Mouse (Mus musculus) intestine, embryonic 14.5 days (tissue): ENCODE measurements at regions not wholly inside any gene's neighbourhood (a gene's known extent, or its start where the extent isn't known, plus 50 kb on each side); places are given as distances from the start of the nearest gene placed in this dataset.
A peak's percentile ranks its signal among the peaks of the same experiment; 100 is the strongest.

Experiments used
- ATAC-seq: fragments of 200-750 bp; cut with Nextera tagmentation; replicated peaks from 2 replicates; pipeline ENCODE4 v1.8.0; 2017; ENCODE audit warnings: low read depth, moderate number of reproducible peaks, moderate TSS enrichment, moderate library complexity; ENCODE audit not compliant: low FRiP score, low TSS enrichment
- DNase-seq: peaks from one replicate; pipeline ENCODE4 v3.0.0-alpha.2; 2018; ENCODE audit warnings: low spot score
- H3K27ac ChIP-seq: fragments of 300-500 bp; sonication (generic); 2 replicates; pipeline ENCODE4 v1.5.1; 2014; ENCODE audit warnings: low read depth, mild to moderate bottlenecking, control low read depth
- H3K27me3 ChIP-seq: fragments of 300-500 bp; sonication (generic); replicated peaks from 2 replicates; pipeline ENCODE4 v1.6.1; 2014; ENCODE audit warnings: low read length, control low read depth; ENCODE audit not compliant: control insufficient read depth, insufficient read depth
- H3K36me3 ChIP-seq: fragments of 300-500 bp; sonication (generic); 2 replicates; pipeline ENCODE4 v1.6.1; 2014; ENCODE audit warnings: low read length, control low read depth; ENCODE audit not compliant: control insufficient read depth, insufficient read depth
- H3K4me1 ChIP-seq: fragments of 300-500 bp; sonication (generic); replicated peaks from 2 replicates; pipeline ENCODE4 v1.6.1; 2014; ENCODE audit warnings: low read length, control low read depth, mixed read lengths; ENCODE audit not compliant: control insufficient read depth, insufficient read depth
- H3K4me2 ChIP-seq: fragments of 300-500 bp; sonication (generic); 2 replicates; pipeline ENCODE4 v1.6.1; 2014; ENCODE audit warnings: low read length
- H3K4me3 ChIP-seq: fragments of 300-500 bp; sonication (generic); 2 replicates; pipeline ENCODE4 v1.5.1; 2014; ENCODE audit warnings: low read depth, low read length, control low read depth, mixed read lengths
- H3K9ac ChIP-seq: fragments of 300-500 bp; sonication (generic); 2 replicates; pipeline ENCODE4 v1.6.1; 2014; ENCODE audit warnings: mild to moderate bottlenecking, low read length
- H3K9me3 ChIP-seq: fragments of 300-500 bp; sonication (generic); 2 replicates; pipeline ENCODE4 v1.6.1; 2016; ENCODE audit warnings: low read length, control low read depth; ENCODE audit not compliant: control insufficient read depth
- WGBS: fragments of 180-500 bp; shearing (Covaris S2); extraction: QIAGEN DNeasy Blood & Tissue Kit; methylation state at CpG from one replicate; pipeline ENCODE4 v1.1.7; 2014; 5-methylcytosine and 5-hydroxymethylcytosine counted together

- Histone ChIP-seq H3K4me2 (no peak overlapping the region), H3K9ac (no peak overlapping the region), H3K27ac (no peak overlapping the region; the same call in 1 of the 2 replicates), H3K36me3 (no peaks in the 10 kb centered on the region), H3K4me3 (no peak overlapping the region), H3K27me3 (no peaks in the 10 kb centered on the region), H3K9me3 (no peaks in the 10 kb centered on the region), H3K4me1 (no peaks in the 10 kb centered on the region; the same call in 1 of the 2 replicates)
- ATAC-seq (peak; percentile 84), DNase-seq (peak; percentile 69)
- 17% methylated on average over 11 of the region's 11 CpGs for WGBS
These were observed 584.9 kb downstream of the Tmem182 start for GRCm38 (mm10) chr1:41390102-41390884.

GRCm38 (mm10) chr1:41391071-41391470 lies 585.7 kb downstream of the Tmem182 start:
- WGBS = 87% methylated on average over 7 of the region's 7 CpGs
- Histone ChIP-seq H3K36me3 (no peaks in the 10 kb centered on the region), H3K4me2 (no peak overlapping the region), H3K9ac (no peak overlapping the region), H3K4me1 (no peaks in the 10 kb centered on the region; the same call in 1 of the 2 replicates), H3K4me3 (no peak overlapping the region), H3K27ac (no peak overlapping the region), H3K27me3 (no peaks in the 10 kb centered on the region), H3K9me3 (no peaks in the 10 kb centered on the region)
- no peak for DNase-seq
- no peak for ATAC-seq

- 57% methylated on average over 4 of the region's 4 CpGs for WGBS
These were observed 587.9 kb downstream of the Tmem182 start for GRCm38 (mm10) chr1:41393287-41393686.

GRCm38 (mm10) chr1:41395081-41395480 lies 589.7 kb downstream of the Tmem182 start:
- WGBS = 88% methylated on average over 3 of the region's 3 CpGs
- DNase-seq = no peak
- no peak overlapping the region for H3K27ac ChIP-seq

More at GRCm38 (mm10) chr1:41393287-41393686, 587.9 kb downstream of the Tmem182 start:
- no peak overlapping the region for H3K9ac ChIP-seq
- ATAC-seq = no peak
- no peak for DNase-seq
- no peaks in the 10 kb centered on the region for H3K36me3 ChIP-seq
- no peaks in the 10 kb centered on the region; the same call in 1 of the 2 replicates for H3K4me1 ChIP-seq
- no peak overlapping the region for H3K4me2 ChIP-seq
- H3K4me3 ChIP-seq = no peak overlapping the region
- no peaks in the 10 kb centered on the region for H3K9me3 ChIP-seq
- H3K27ac ChIP-seq = no peak overlapping the region
- H3K27me3 ChIP-seq = no peaks in the 10 kb centered on the region

GRCm38 (mm10) chr1:41410533-41410932 lies 605.1 kb downstream of the Tmem182 start:
- Histone ChIP-seq H3K9me3 (no peaks in the 10 kb centered on the region), H3K4me1 (no peaks in the 10 kb centered on the region), H3K27me3 (no peaks in the 10 kb centered on the region), H3K27ac (no peak overlapping the region), H3K36me3 (no peaks in the 10 kb centered on the region), H3K4me2 (no peak overlapping the region), H3K4me3 (no peak overlapping the region), H3K9ac (no peak overlapping the region)
- 82% methylated on average over 5 of the region's 5 CpGs for WGBS
- no peak for DNase-seq
- no peak for ATAC-seq

More at GRCm38 (mm10) chr1:41395081-41395480, 589.7 kb downstream of the Tmem182 start:
- no peaks in the 10 kb centered on the region for H3K9me3 ChIP-seq
- H3K9ac ChIP-seq = no peak overlapping the region
- H3K36me3 ChIP-seq = no peaks in the 10 kb centered on the region
- H3K4me1 ChIP-seq = no peaks in the 10 kb centered on the region; the same call in 1 of the 2 replicates
- H3K4me3 ChIP-seq = no peak overlapping the region
- ATAC-seq = no peak
- no peaks in the 10 kb centered on the region for H3K27me3 ChIP-seq
- no peak overlapping the region for H3K4me2 ChIP-seq

GRCm38 (mm10) chr1:41411641-41412040 lies 606.2 kb downstream of the Tmem182 start:
- WGBS = 88% methylated on average over 3 of the region's 3 CpGs

GRCm38 (mm10) chr1:41412078-41412477 lies 606.7 kb downstream of the Tmem182 start:
- DNase-seq (no peak), ATAC-seq (no peak)
- Histone ChIP-seq H3K27ac (no peak overlapping the region), H3K27me3 (no peaks in the 10 kb centered on the region), H3K4me2 (no peak overlapping the region), H3K4me3 (no peak overlapping the region), H3K4me1 (no peaks in the 10 kb centered on the region), H3K9ac (no peak overlapping the region), H3K36me3 (no peaks in the 10 kb centered on the region), H3K9me3 (no peaks in the 10 kb centered on the region)
- 89% methylated on average over 8 of the region's 8 CpGs for WGBS

More at GRCm38 (mm10) chr1:41411641-41412040, 606.2 kb downstream of the Tmem182 start:
- ATAC-seq = no peak
- Histone ChIP-seq H3K9ac (no peak overlapping the region), H3K4me1 (no peaks in the 10 kb centered on the region), H3K9me3 (no peaks in the 10 kb centered on the region), H3K4me3 (no peak overlapping the region), H3K27me3 (no peaks in the 10 kb centered on the region), H3K36me3 (no peaks in the 10 kb centered on the region), H3K27ac (no peak overlapping the region), H3K4me2 (no peak overlapping the region)
- no peak for DNase-seq

GRCm38 (mm10) chr1:41420489-41421327 lies 615.3 kb downstream of the Tmem182 start:
- Histone ChIP-seq H3K9ac (no peak overlapping the region), H3K4me3 (no peak overlapping the region), H3K36me3 (no peaks in the 10 kb centered on the region), H3K4me1 (no peaks in the 10 kb centered on the region), H3K4me2 (no peak overlapping the region), H3K27ac (no peak overlapping the region), H3K27me3 (no peaks in the 10 kb centered on the region), H3K9me3 (no peaks in the 10 kb centered on the region)
- DNase-seq (no peak), ATAC-seq (no peak)
- 72% methylated on average over 3 of the region's 3 CpGs for WGBS
